Mouse (Mus musculus): Measurements from ENCODE around the gene Gm10142. TPM values are rescaled to one million over a fixed set of nuclear protein-coding genes. Genes with fewer than 3 reads are reported as not detected.
"Not testable (repeated sequence)": the region's sequence is repeated elsewhere in the genome, so short reads cannot be mapped to it uniquely, and the experiment has no call there.

Gm10142 gene
- polyA plus RNA-seq, 1 experiment from 2014 or later = not detected

DNA sequence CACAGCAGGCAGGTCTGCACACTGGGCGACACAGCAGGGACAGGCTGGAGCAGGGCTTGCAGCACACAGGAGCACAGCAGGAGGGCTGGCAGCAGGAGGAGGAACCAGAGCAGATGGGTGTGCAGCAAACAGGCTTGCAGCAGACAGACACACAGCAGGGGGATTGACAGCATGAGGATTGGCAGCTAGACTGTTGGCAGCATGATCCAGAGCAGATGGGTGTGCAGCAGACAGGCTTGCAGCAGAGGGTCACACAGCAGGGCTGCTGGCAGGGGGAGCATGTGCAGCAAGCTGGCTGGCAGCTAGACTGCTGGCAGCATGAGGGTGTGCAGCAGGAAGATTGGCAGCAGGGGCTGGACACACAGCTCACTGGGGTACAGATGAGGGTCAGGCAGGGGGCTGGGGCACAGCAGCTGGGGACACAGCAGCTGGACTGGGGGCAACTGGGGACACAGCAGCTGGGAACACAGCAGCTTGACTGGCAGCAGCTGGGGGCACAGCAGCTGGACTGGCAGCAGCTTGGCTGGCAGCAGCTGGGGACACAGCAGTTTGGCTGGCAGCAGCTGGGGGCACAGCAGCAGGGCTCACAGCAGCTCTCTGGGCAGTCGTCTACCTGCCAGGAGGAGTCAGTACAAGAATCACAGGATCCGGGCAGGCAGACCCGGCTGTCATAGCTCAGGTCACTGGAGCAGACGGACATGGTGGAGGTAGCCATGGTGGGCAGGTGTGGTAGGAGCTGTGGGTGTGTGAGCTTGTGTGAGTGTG lies 26.5 kb downstream of the Gm10142 start, which contains the start of gene Gm18596:
Gene Gm18596, minus strand, starts transcription at position 715 of the 765 bp plus-strand sequence.
- H3K4me1 ChIP-seq; ATAC-seq (ENCODE audit: borderline replicate concordance, extremely low read depth, low FRiP score, low TSS enrichment); H3K27me3 ChIP-seq; H3K27ac ChIP-seq; H3K9me3 ChIP-seq; H3K4me2 ChIP-seq; H3K4me3 ChIP-seq; H3K36me3 ChIP-seq; H3K9ac ChIP-seq: not testable (repeated sequence)
- 43% methylated on average over 5 of the region's 5 CpGs for WGBS

- not testable (repeated sequence) for H3K4me1 ChIP-seq; H3K36me3 ChIP-seq; H3K9ac ChIP-seq; ATAC-seq (ENCODE audit: borderline replicate concordance, extremely low read depth, low FRiP score, low TSS enrichment); H3K27ac ChIP-seq; H3K4me2 ChIP-seq; H3K27me3 ChIP-seq; H3K9me3 ChIP-seq; H3K4me3 ChIP-seq
- WGBS = 70% methylated on average over 1 of the region's 1 CpGs
These were observed 35.1 kb downstream of the Gm10142 start for GRCm38 (mm10) chr10:77750686-77751085.

DNA sequence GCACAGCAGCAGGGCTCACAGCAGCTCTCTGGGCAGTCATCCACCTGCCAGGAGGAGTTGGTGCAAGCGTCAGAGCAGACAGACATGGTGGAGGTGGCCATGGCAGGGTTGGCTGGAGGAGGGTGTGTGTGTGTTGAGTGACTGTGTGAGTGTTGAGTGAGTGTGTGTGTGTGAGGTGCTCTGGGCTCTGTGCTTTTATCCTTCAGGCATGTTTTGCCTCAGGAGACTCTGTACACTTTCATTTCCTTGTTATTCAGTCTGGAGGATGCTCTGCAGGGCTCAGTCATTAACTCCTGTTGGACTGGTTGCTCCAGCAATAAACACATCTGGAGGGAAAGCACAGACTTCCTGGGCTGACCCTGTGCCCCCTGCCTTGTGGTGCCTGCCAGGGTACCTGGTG lies 35.6 kb downstream of the Gm10142 start, which contains the start of gene Gm9736:
Gene Gm9736, minus strand, starts transcription at position 101 of the 400 bp plus-strand sequence.
- H3K27me3 ChIP-seq; ATAC-seq (ENCODE audit: borderline replicate concordance, extremely low read depth, low FRiP score, low TSS enrichment); H3K4me2 ChIP-seq; H3K9me3 ChIP-seq; H3K4me3 ChIP-seq; H3K27ac ChIP-seq; H3K36me3 ChIP-seq; H3K9ac ChIP-seq; H3K4me1 ChIP-seq: not testable (repeated sequence)
- WGBS = 50% methylated on average over 1 of the region's 1 CpGs

DNA sequence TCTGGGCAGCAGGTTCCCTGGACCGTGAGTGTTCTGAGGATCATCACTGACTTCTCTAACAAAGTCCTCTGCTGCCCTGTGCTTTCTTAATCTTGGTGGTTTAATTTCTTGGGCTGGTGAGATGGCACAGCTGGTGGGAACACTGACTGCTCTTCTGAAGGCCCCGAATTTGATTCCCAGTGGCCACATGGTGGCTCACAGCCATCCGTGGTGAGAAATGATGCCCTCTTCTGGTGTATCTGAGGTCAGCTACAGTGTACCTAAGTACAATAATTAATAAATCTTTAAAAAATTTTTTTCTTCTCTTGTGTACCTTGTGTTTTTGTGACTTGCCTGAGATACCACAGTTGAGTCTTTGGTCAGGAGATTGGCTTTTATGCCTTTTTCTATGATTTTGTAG lies 36.7 kb downstream of the Gm10142 start:
- H3K4me2 ChIP-seq; H3K9ac ChIP-seq; H3K4me1 ChIP-seq; H3K9me3 ChIP-seq; H3K4me3 ChIP-seq; H3K27me3 ChIP-seq; H3K36me3 ChIP-seq; ATAC-seq (ENCODE audit: borderline replicate concordance, extremely low read depth, low FRiP score, low TSS enrichment); H3K27ac ChIP-seq: not testable (repeated sequence)
- WGBS = 46% methylated on average over 3 of the region's 3 CpGs

- Histone ChIP-seq H3K4me1 (no peaks in the 10 kb centered on the region), H3K36me3 (no peaks in the 10 kb centered on the region), H3K9me3 (no peaks in the 10 kb centered on the region), H3K4me2 (no peak overlapping the region), H3K27me3 (no peaks in the 10 kb centered on the region), H3K27ac (no peak overlapping the region), H3K4me3 (no peak overlapping the region), H3K9ac (no peak overlapping the region)
- no peak for ATAC-seq (ENCODE audit: borderline replicate concordance, extremely low read depth, low FRiP score, low TSS enrichment)
These were observed 37.8 kb downstream of the Gm10142 start for GRCm38 (mm10) chr10:77753448-77753847.

DNA sequence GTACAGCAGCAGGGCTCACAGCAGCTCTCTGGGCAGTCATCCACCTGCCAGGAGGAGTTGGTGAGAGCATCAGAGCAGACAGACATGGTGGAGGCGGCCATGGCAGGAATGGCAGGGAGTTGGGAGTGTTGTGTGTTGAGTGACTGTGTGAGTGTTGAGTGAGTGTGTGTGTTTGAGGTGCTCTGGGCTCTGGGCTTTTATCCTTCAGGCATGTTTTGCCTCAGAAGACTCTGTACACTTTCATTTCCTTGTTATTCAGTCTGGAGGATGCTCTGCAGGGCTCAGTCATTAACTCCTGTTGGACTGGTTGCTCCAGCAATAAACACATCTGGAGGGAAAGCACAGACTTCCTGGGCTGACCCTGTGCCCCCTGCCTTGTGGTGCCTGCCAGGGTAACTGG lies 44.0 kb downstream of the Gm10142 start, which contains the start of gene Gm3233:
Gene Gm3233, minus strand, starts transcription at position 101 of the 400 bp plus-strand sequence.
- H3K4me1 ChIP-seq; H3K27me3 ChIP-seq; H3K4me3 ChIP-seq; ATAC-seq (ENCODE audit: borderline replicate concordance, extremely low read depth, low FRiP score, low TSS enrichment); H3K9me3 ChIP-seq; H3K36me3 ChIP-seq; H3K4me2 ChIP-seq; H3K27ac ChIP-seq; H3K9ac ChIP-seq: not testable (repeated sequence)
- WGBS = 50% methylated on average over 1 of the region's 1 CpGs

Other genes with a start within 250 kb of the Gm10142 start
- gene Fam207a, start 200.0 kb upstream of the Gm10142 start, polyA plus RNA-seq (2015; fragmentation: Nextera tagmentation; extraction: Ambion mirVana) = 35.1 and 38.0 TPM in 2 replicates
- gene Itgb2, start 185.6 kb upstream of the Gm10142 start, polyA plus RNA-seq (2015; fragmentation: Nextera tagmentation; extraction: Ambion mirVana) = 3.7 and 5.3 TPM in 2 replicates
- gene Pttg1ip, start 134.1 kb upstream of the Gm10142 start, polyA plus RNA-seq (2015; fragmentation: Nextera tagmentation; extraction: Ambion mirVana) = 118 and 122 TPM in 2 replicates
- 350 and 361 TPM in 2 replicates for gene Sumo3, start 109.7 kb upstream of the Gm10142 start, polyA plus RNA-seq (2015; fragmentation: Nextera tagmentation; extraction: Ambion mirVana)
- gene Gm49325, start 109.6 kb upstream of the Gm10142 start, polyA plus RNA-seq (2015; fragmentation: Nextera tagmentation; extraction: Ambion mirVana) = 0.99 and 1.9 TPM in 2 replicates
- 73.8 and 74.3 TPM in 2 replicates for gene Ube2g2, start 93.5 kb upstream of the Gm10142 start, polyA plus RNA-seq (2015; fragmentation: Nextera tagmentation; extraction: Ambion mirVana)
- 0.08 and 0.19 TPM in 2 replicates for gene Tspear, start 29.2 kb upstream of the Gm10142 start, polyA plus RNA-seq (2015; fragmentation: Nextera tagmentation; extraction: Ambion mirVana)
- gene Gm19402, start 25.1 kb upstream of the Gm10142 start, polyA plus RNA-seq (2015; fragmentation: Nextera tagmentation; extraction: Ambion mirVana) = not detected in 2 replicates
- not detected in 2 replicates for gene Gm9508, start 18.6 kb upstream of the Gm10142 start, polyA plus RNA-seq (2015; fragmentation: Nextera tagmentation; extraction: Ambion mirVana)
- gene Gm10272, start 9.2 kb upstream of the Gm10142 start, polyA plus RNA-seq (2015; fragmentation: Nextera tagmentation; extraction: Ambion mirVana) = not detected in 2 replicates
- gene Gm10024, start 4.3 kb upstream of the Gm10142 start, polyA plus RNA-seq (2015; fragmentation: Nextera tagmentation; extraction: Ambion mirVana) = not detected in 2 replicates
- not detected in 2 replicates for gene Krtap12-1, start 4.8 kb downstream of the Gm10142 start, polyA plus RNA-seq (2015; fragmentation: Nextera tagmentation; extraction: Ambion mirVana)
- gene Gm10100, start 10.7 kb downstream of the Gm10142 start, polyA plus RNA-seq (2015; fragmentation: Nextera tagmentation; extraction: Ambion mirVana) = not detected in 2 replicates
- gene Gm18596, start 26.8 kb downstream of the Gm10142 start, polyA plus RNA-seq (2015; fragmentation: Nextera tagmentation; extraction: Ambion mirVana) = not detected in 2 replicates
- not detected in 2 replicates for gene Gm9736, start 35.5 kb downstream of the Gm10142 start, polyA plus RNA-seq (2015; fragmentation: Nextera tagmentation; extraction: Ambion mirVana)
- gene Gm3233, start 43.9 kb downstream of the Gm10142 start, polyA plus RNA-seq (2015; fragmentation: Nextera tagmentation; extraction: Ambion mirVana) = not detected in 2 replicates
- not detected in 2 replicates for gene Gm3238, start 55.5 kb downstream of the Gm10142 start, polyA plus RNA-seq (2015; fragmentation: Nextera tagmentation; extraction: Ambion mirVana)
- not detected in 2 replicates for gene Gm7138, start 61.1 kb downstream of the Gm10142 start, polyA plus RNA-seq (2015; fragmentation: Nextera tagmentation; extraction: Ambion mirVana)
- not detected in 2 replicates for gene Gm3250, start 66.7 kb downstream of the Gm10142 start, polyA plus RNA-seq (2015; fragmentation: Nextera tagmentation; extraction: Ambion mirVana)
- gene Gm7137, start 72.4 kb downstream of the Gm10142 start, polyA plus RNA-seq (2015; fragmentation: Nextera tagmentation; extraction: Ambion mirVana) = not detected in 2 replicates
- not detected in 2 replicates for gene Gm9639, start 79.3 kb downstream of the Gm10142 start, polyA plus RNA-seq (2015; fragmentation: Nextera tagmentation; extraction: Ambion mirVana)
- gene Gm19668, start 83.3 kb downstream of the Gm10142 start, polyA plus RNA-seq (2015; fragmentation: Nextera tagmentation; extraction: Ambion mirVana) = not detected in 2 replicates
- not detected in 2 replicates for gene Gm9507, start 96.0 kb downstream of the Gm10142 start, polyA plus RNA-seq (2015; fragmentation: Nextera tagmentation; extraction: Ambion mirVana)
- gene Gm2696, start 98.9 kb downstream of the Gm10142 start, polyA plus RNA-seq (2015; fragmentation: Nextera tagmentation; extraction: Ambion mirVana) = not detected in 2 replicates
- not detected in 2 replicates for gene Krtap10-4, start 111.3 kb downstream of the Gm10142 start, polyA plus RNA-seq (2015; fragmentation: Nextera tagmentation; extraction: Ambion mirVana)
- not detected in 2 replicates for gene Krtap10-10, start 120.1 kb downstream of the Gm10142 start, polyA plus RNA-seq (2015; fragmentation: Nextera tagmentation; extraction: Ambion mirVana)
- not detected in 2 replicates for gene Gm36176, start 131.0 kb downstream of the Gm10142 start, polyA plus RNA-seq (2015; fragmentation: Nextera tagmentation; extraction: Ambion mirVana)
- not detected in 2 replicates for gene Gm10318, start 137.1 kb downstream of the Gm10142 start, polyA plus RNA-seq (2015; fragmentation: Nextera tagmentation; extraction: Ambion mirVana)
- not detected in 2 replicates for gene Gm3285, start 146.2 kb downstream of the Gm10142 start, polyA plus RNA-seq (2015; fragmentation: Nextera tagmentation; extraction: Ambion mirVana)
- gene Lrrc3, start 186.7 kb downstream of the Gm10142 start, polyA plus RNA-seq (2015; fragmentation: Nextera tagmentation; extraction: Ambion mirVana) = 4.5 TPM in 2 replicates

All from lung, embryonic 15.5 days (tissue).